Mouse (Mus musculus) gastrocnemius, adult 8-10 months (tissue): ENCODE data around the gene Pgm5. TPM values are rescaled to one million over a fixed set of nuclear protein-coding genes. Genes with fewer than 3 reads are reported as not detected.
A peak's percentile ranks its signal among the peaks of the same experiment; 100 is the strongest.

ENCODE experiments used
- DNase-seq, 2 experiments: peaks; one replicate each; pipeline ENCODE4 v3.0.0; 2022; ENCODE audit warnings: low spot score in 2 of 2
- total RNA-seq, 4 experiments: library from RNA; stranded (reverse); gene quantifications; 2 replicates each; pipeline ENCODE4 v1.2.4; 2022

Pgm5 gene
- total RNA-seq, 4 experiments from 2014 or later = 11.8 to 16.9 (median 13.2) TPM

- DNase-seq = peak in 1 of 2 experiments; percentile 17
These were observed 9.5 kb upstream of the Pgm5 start for GRCm38 (mm10) chr19:24871037-24871635.

DNA sequence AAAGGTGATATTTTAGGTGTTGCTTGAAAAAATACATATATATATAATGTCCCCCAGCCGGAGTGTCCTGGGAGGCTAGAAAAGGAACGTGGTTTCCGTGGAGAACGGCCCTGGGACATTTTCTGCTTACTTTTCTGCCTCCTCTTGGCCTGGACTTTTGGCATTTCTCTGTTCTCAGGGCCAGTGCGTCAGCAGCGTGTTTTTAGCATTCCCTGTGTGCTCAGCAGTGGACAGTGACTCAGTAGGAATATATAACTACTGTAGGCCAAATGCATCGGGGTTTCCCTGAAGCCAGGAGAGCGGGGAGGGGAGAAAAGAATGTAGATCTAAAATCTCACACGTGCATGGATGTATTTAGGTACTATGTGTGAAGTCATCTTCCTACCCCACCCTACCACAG is 3.8 kb upstream of the Pgm5 start:
- DNase-seq = no peak

DNA sequence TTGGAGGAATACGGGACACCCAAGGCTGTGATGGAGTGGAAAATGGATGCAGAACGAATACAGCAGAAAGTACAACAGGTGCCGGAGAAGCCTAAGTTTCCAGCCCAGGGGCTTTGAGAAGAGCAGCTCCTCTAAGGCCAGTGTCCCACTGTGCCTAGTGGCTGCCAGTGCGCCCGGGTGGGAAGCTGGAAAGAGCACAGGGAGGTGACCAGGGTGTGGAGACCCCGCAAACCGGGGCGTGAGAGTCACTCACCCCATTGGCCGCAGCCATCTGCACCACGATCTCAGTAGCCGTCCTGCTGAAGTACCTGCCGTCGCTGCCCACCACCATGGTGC is 411 bp downstream of the Pgm5 start:
- DNase-seq = peak in 1 of 2 experiments; percentile 5

GRCm38 (mm10) chr19:24851456-24852315 is 10.0 kb downstream of the Pgm5 start:
- peak in 1 of 2 experiments; percentile 9 for DNase-seq

GRCm38 (mm10) chr19:24848844-24849243 is 12.8 kb downstream of the Pgm5 start:
- no peak for DNase-seq

DNA sequence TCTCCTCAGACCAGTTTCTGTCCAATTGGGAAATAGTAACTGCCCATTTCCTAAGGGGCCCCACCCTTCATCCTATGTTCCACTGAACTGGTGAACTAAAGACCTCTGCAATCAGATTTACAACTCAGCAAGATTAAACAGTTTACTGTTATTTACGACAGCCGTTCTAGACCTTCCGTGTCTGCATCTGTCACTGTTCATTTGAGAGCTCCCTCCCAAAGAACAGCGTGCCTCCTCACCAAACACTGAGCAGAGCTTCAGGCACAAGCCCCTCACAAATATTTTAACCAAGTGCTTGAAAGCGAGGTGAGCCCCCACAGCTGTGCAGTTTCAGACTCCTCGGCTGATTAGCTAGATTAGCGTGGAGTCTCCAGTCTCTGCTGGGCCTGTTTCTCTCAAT is 13.3 kb downstream of the Pgm5 start:
- DNase-seq = no peak

- no peak for DNase-seq
These were observed 16.6 kb downstream of the Pgm5 start for GRCm38 (mm10) chr19:24845007-24845546.

- DNase-seq = no peak
These were observed 19.6 kb downstream of the Pgm5 start for GRCm38 (mm10) chr19:24842080-24842479.

GRCm38 (mm10) chr19:24824517-24824916 is 37.1 kb downstream of the Pgm5 start:
- no peak for DNase-seq

- no peak for DNase-seq
These were observed 45.9 kb downstream of the Pgm5 start for GRCm38 (mm10) chr19:24815661-24816221.

DNA sequence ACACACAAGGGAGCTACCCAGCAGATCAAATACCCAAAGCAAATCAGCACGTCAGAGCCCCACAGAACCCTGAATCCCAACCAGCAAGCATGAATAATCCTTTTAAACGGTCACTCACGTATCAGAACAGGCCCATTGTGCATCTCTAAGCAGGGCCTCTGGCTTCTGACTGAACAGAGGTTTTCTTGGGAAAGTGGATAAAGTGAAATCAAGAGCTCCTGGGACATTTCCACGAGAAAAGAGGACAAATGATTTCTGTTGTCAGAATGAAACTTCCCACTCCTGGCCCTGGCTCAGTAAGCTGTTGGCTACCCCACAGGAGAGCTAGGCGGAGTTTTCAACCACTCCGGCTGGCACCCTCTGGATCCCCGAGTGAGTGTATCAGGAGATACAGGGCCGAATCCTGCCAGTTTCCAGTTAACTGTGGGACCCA is 48.8 kb downstream of the Pgm5 start:
- DNase-seq = no peak

DNA sequence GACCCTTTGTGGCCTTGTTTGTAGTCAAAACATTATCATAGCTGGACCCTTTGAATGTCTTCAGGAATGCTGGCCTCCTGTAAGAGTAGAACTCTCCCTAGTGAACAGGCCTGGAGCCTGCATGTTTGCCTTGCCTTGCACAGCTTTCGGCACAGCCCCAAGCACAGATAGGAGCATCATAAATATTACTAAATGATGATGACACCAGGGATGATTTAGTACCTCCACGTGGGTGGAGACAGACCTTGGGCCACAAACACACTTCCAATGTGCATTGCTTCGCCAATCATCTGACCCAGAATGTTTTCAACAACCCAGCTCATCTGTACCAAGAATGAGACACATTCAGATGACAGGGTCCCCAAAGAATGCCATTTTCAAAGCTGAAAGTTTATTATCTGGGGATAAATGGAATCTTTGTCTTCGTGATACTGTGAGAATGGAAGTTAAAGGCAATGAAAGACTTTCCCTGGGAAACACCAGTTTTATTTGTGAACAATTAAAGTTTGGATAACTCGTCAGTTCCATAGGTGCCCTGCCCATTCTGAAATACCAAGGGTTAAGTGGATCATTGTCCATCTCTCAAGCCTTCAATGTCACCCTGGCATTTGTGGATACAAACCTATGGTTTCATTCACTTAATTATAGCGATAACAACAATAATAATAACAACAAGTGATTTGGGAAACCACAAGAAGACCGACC is 49.4 kb downstream of the Pgm5 start:
- no peak for DNase-seq

DNA sequence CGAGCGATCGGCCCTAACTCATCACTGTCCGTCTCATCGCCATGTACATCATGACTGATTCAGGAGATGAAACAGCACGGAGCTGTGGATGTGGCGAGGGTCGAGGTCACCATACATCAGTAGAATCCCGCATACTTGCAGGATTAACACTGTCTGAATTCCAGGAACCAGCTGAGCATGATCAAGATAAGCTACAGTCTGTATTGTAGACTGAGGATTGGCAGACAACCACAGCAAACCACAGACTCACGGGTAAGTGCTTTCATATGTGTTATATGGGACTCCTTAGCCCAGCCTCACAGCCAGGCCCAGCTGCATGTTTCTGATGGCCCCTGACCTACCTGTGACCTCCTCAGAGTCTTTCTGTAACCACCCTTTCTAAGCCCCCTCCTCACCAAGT is 50.2 kb downstream of the Pgm5 start:
- DNase-seq = no peak

- no peak for DNase-seq
These were observed 55.6 kb downstream of the Pgm5 start for GRCm38 (mm10) chr19:24806013-24806412.

GRCm38 (mm10) chr19:24797606-24798005 is 64.0 kb downstream of the Pgm5 start:
- DNase-seq = no peak

DNA sequence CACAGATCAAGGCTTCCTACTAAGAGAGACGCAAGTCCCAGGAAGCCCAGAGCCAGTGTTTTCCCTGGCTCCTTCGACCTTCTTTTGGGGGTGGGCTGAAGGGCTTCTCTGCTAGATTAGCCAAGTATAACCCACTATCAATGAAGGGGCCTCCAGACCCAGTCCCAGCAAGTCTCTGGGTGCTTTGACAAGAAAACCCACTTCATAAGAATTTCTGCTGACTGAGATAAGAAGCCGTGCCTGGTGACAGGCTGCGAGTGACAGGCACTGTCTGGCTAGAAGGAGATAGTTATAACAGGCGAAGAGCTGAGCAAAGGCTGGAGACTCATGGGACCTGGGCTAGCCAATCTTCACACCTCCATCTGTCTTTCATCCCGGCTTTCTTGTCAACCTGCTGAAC is 67.3 kb downstream of the Pgm5 start:
- DNase-seq = no peak

DNA sequence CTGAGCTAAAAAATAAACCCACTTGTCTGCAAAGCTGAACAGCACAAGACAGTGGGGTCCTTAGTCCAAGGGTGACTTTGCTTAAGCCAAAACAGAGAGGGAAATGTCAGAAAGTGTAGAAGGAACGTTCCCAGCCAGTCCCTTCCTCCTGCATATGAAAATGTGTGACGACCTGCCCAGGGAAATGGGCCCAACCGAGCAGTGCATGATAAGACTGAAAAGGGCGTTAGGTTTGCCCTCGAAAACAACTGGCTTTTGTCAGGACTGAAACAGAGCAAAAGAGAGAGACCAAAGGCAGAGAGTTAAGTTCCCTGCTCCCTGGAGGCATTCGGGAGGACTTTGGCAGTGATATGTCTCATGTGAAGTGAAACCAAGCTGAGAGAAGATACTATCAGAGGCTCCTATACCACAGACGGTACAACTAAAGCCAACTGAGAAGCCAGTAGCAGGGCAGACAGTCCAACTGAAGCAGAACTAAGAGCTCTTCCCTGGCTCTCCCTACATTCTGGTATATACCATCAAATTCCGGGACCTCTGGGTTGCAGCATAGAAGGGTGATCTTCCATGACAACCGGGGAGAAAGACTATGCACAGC is 68.0 kb downstream of the Pgm5 start:
- DNase-seq = no peak

GRCm38 (mm10) chr19:24792876-24793275 is 68.8 kb downstream of the Pgm5 start:
- DNase-seq = no peak

- no peak for DNase-seq
These were observed 75.8 kb downstream of the Pgm5 start for GRCm38 (mm10) chr19:24785898-24786297.

DNA sequence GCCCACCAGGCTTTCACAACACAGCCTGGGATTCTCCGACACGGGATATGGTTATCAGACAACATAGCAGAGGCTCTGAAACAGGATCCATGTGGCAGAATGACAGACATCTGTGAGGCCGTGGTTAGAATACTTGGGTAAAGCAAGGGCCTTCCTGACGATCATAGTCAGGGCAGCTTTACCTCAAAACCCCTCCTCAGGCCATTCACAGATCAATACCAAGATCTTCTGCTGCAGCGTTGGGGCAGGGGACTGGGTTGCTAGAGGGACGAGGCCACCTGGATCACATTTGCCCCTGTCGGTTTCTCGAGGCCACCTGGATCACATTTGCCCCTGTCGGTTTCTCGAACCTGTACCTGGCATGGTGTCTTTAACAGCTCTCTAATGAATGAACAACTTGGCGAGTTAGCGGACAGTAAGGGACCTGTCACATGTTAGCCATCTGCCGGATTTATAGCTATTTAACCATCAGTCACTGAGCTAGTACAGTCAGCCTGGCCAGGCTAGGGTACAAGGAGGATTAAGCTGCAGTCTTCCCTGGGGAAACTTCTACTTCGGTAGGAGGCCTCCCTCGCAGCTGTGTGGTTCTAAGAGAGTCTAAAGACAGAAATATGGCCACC is 76.5 kb downstream of the Pgm5 start:
- no peak for DNase-seq

- no peak for DNase-seq
These were observed 77.9 kb downstream of the Pgm5 start for GRCm38 (mm10) chr19:24783736-24784135.
